Mouse (Mus musculus): ENCODE measurements around the gene Vpreb2. TPM values are rescaled to one million over a fixed set of nuclear protein-coding genes. Genes with fewer than 3 reads are reported as not detected.

The Vpreb2 gene
- not detected in 2 replicates for total RNA-seq (2014; rRNA removed; ENCODE audit: low replicate concordance)
- not detected in 2 replicates for polyA plus RNA-seq (2015; fragmentation: Nextera tagmentation; extraction: Ambion mirVana)

GRCm38 (mm10) chr16:17980128-17980527 is at the start of gene Vpreb2:
Vpreb2 (plus strand) TSS chr16:17980428.
- no peaks in the 10 kb centered on the region for H3K4me1 ChIP-seq (ENCODE audit: control insufficient read depth, insufficient read depth)
- no peak within 1 kb of the TSS for H3K4me3 ChIP-seq (ENCODE audit: low read depth, low read length)
- H3K27me3 ChIP-seq (ENCODE audit: control insufficient read depth, insufficient read depth, low read length): no peaks in the 10 kb centered on the region
- TF ChIP-seq EP300 (IDR thresholded peaks at IDR 0.05; ENCODE audit: low read depth) (no peak), CTCF (IDR thresholded peaks at IDR 0.05; ENCODE audit: low read depth) (no peak)
- no peaks in the 10 kb centered on the region for H3K9me3 ChIP-seq (replicated peaks; ENCODE audit: control insufficient read depth, low read length)
- no peak within 1 kb of the TSS for H3K4me2 ChIP-seq (ENCODE audit: low read depth, low read length)
- H3K27ac ChIP-seq (ENCODE audit: low read depth): no peak within 1 kb of the TSS
- no peaks in the 10 kb centered on the region for H3K36me3 ChIP-seq (replicated peaks; ENCODE audit: control insufficient read depth, insufficient read depth, low read length)
- no peak for DNase-seq (ENCODE audit: low spot score)
- WGBS: 79% methylated on average over 1 of the region's 1 CpGs
- ATAC-seq (ENCODE audit: insufficient read depth, low read depth): no peak
- no peak within 1 kb of the TSS for H3K9ac ChIP-seq (replicated peaks; ENCODE audit: low read depth, low read length)

DNA sequence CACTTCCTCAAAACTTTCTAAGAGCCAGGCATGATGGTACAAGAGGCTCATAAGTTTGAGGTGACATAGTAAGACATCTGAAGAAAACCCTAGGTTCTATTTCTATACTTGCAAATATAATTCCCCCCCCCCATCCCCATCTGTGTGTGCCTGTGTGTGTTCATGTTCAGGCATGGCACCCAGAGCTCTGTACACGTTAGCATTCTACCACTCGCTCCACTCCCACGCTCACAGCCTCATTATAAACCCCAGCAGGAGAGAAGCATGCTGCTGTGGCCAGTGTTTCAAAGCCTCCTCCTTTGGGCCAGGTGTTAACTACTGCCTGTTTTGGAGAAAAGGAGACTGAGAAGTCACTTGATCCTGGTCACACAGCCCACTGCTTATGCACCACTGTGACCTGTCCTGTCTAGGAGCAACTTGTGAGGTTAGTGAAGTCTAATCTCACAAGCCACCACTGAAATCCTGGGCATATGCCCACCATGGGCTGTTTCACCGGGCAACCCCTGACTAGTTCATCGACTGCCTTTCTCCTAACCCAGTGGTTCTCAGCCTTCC is 48.2 kb upstream of the Vpreb2 start:
- no peak for DNase-seq (ENCODE audit: low spot score)
- no peak overlapping the region for H3K9ac ChIP-seq (replicated peaks; ENCODE audit: low read depth, low read length)
- no peak for TF ChIP-seq CTCF (IDR thresholded peaks at IDR 0.05; ENCODE audit: low read depth)
- TF ChIP-seq EP300 (IDR thresholded peaks at IDR 0.05; ENCODE audit: low read depth): no peak
- no peak overlapping the region for H3K4me2 ChIP-seq (ENCODE audit: low read depth, low read length)
- 63% methylated on average over 5 of the region's 5 CpGs for WGBS
- no peak overlapping the region for H3K27ac ChIP-seq (ENCODE audit: low read depth)
- H3K9me3 ChIP-seq (replicated peaks; ENCODE audit: control insufficient read depth, low read length): no peaks in the 10 kb centered on the region
- no peak overlapping the region for H3K4me3 ChIP-seq (ENCODE audit: low read depth, low read length)
- H3K36me3 ChIP-seq (replicated peaks; ENCODE audit: control insufficient read depth, insufficient read depth, low read length): no peaks in the 10 kb centered on the region
- no peaks in the 10 kb centered on the region for H3K27me3 ChIP-seq (ENCODE audit: control insufficient read depth, insufficient read depth, low read length)
- no peak for ATAC-seq (ENCODE audit: insufficient read depth, low read depth)
- no peaks in the 10 kb centered on the region for H3K4me1 ChIP-seq (ENCODE audit: control insufficient read depth, insufficient read depth)

DNA sequence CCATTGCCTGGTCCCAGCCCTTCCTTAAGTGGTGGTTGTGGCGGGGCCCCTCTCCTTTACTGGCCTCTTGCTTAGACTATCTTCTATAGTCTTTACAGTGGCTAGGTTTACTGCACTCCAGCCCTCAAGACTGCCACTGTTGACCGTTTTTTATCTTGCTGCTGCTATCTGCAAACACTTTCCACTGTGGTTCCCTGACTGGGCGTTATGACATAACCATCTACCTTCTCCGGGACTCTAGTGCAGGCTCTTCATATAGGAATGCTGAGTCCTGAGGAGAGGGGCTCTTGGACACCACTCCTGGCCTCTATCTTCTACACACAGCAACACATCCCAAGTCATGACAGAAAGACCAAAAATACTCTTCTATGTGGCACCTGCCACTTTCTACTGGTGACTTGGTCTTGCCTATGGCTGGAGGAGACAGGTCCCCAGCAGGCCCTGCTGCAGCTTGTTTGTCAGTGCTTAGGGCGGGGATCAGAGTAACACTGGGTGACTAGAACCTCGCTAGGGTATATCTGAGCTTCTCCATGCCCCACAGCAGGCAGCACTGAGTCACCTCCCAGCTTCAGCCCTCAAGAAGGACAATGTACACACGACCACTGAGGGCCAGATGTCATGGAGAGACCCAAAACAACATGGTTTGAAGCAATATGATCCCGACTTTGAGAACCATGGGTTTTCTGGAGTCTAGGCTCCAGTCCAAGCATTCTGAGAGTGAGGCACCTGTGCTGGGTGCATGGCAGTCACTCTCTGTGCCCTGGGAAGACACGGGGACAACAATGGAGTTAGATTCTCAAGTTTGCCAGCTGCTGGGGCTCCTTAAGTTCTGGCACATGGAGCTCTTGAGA is 46.4 kb upstream of the Vpreb2 start:
- Histone ChIP-seq H3K4me2 (ENCODE audit: low read depth, low read length) (no peak overlapping the region), H3K9me3 (replicated peaks; ENCODE audit: control insufficient read depth, low read length) (no peaks in the 10 kb centered on the region), H3K9ac (replicated peaks; ENCODE audit: low read depth, low read length) (no peak overlapping the region), H3K27ac (ENCODE audit: low read depth) (no peak overlapping the region), H3K27me3 (ENCODE audit: control insufficient read depth, insufficient read depth, low read length) (no peaks in the 10 kb centered on the region), H3K4me3 (ENCODE audit: low read depth, low read length) (no peak overlapping the region), H3K4me1 (ENCODE audit: control insufficient read depth, insufficient read depth) (no peaks in the 10 kb centered on the region), H3K36me3 (replicated peaks; ENCODE audit: control insufficient read depth, insufficient read depth, low read length) (no peaks in the 10 kb centered on the region)
- DNase-seq (ENCODE audit: low spot score) (no peak), ATAC-seq (ENCODE audit: insufficient read depth, low read depth) (no peak)
- TF ChIP-seq CTCF (IDR thresholded peaks at IDR 0.05; ENCODE audit: low read depth) (no peak), EP300 (IDR thresholded peaks at IDR 0.05; ENCODE audit: low read depth) (no peak)
- WGBS: 48% methylated on average over 9 of the region's 9 CpGs

DNA sequence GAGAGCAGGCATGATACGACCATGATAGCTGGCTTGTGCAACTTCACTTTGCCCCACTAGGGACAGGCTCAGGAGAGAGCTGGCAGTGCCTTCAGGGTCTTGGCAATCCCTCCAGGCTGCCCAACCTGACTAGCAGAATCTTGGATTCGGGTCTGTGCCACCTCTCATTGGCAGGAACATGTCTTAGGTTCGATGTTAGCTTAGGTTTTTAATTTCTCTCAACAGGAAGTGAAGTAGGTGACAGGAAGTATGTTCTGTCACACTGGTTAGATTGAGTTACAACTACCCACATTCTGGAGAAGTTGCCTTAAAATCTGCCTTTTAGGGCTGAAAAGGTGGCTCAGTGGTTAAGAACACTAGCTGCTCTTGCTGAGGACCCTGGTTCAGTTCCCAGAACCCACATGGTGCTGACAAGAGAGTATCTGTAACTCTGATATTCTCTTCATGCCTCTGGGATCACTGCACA is 45.8 kb upstream of the Vpreb2 start:
- Histone ChIP-seq H3K4me1 (ENCODE audit: control insufficient read depth, insufficient read depth) (no peaks in the 10 kb centered on the region), H3K36me3 (replicated peaks; ENCODE audit: control insufficient read depth, insufficient read depth, low read length) (no peaks in the 10 kb centered on the region), H3K4me2 (ENCODE audit: low read depth, low read length) (no peak overlapping the region), H3K9me3 (replicated peaks; ENCODE audit: control insufficient read depth, low read length) (no peaks in the 10 kb centered on the region), H3K27ac (ENCODE audit: low read depth) (no peak overlapping the region), H3K4me3 (ENCODE audit: low read depth, low read length) (no peak overlapping the region), H3K9ac (replicated peaks; ENCODE audit: low read depth, low read length) (no peak overlapping the region), H3K27me3 (ENCODE audit: control insufficient read depth, insufficient read depth, low read length) (no peaks in the 10 kb centered on the region)
- WGBS: 35% methylated on average over 3 of the region's 3 CpGs
- TF ChIP-seq EP300 (IDR thresholded peaks at IDR 0.05; ENCODE audit: low read depth) (no peak), CTCF (IDR thresholded peaks at IDR 0.05; ENCODE audit: low read depth) (no peak)
- DNase-seq (ENCODE audit: low spot score) (no peak), ATAC-seq (ENCODE audit: insufficient read depth, low read depth) (no peak)

GRCm38 (mm10) chr16:17936776-17937175 is 43.5 kb upstream of the Vpreb2 start:
- Histone ChIP-seq H3K36me3 (replicated peaks; ENCODE audit: control insufficient read depth, insufficient read depth, low read length) (no peaks in the 10 kb centered on the region), H3K4me1 (ENCODE audit: control insufficient read depth, insufficient read depth) (no peaks in the 10 kb centered on the region), H3K27me3 (ENCODE audit: control insufficient read depth, insufficient read depth, low read length) (no peaks in the 10 kb centered on the region), H3K4me2 (ENCODE audit: low read depth, low read length) (no peak overlapping the region), H3K4me3 (ENCODE audit: low read depth, low read length) (no peak overlapping the region), H3K27ac (ENCODE audit: low read depth) (no peak overlapping the region), H3K9me3 (replicated peaks; ENCODE audit: control insufficient read depth, low read length) (no peaks in the 10 kb centered on the region), H3K9ac (replicated peaks; ENCODE audit: low read depth, low read length) (no peak overlapping the region)
- ATAC-seq (ENCODE audit: insufficient read depth, low read depth) (no peak), DNase-seq (ENCODE audit: low spot score) (no peak)
- TF ChIP-seq EP300 (IDR thresholded peaks at IDR 0.05; ENCODE audit: low read depth) (no peak), CTCF (IDR thresholded peaks at IDR 0.05; ENCODE audit: low read depth) (no peak)
- 51% methylated on average over 10 of the region's 10 CpGs for WGBS

All from heart, postnatal 0 days (tissue).